Mouse (Mus musculus) stomach, embryonic 14.5 days (tissue): Measurements from ENCODE around the gene Fut7. TPM values are rescaled to one million over a fixed set of nuclear protein-coding genes. Genes with fewer than 3 reads are reported as not detected.

Source experiments
- ATAC-seq: fragments of 200-750 bp; cut with Nextera tagmentation; 2 replicates; pipeline ENCODE4 v1.8.0; 2017; ENCODE audit warnings: low read depth, moderate TSS enrichment; ENCODE audit not compliant: insufficient number of reproducible peaks, insufficient read depth, low FRiP score
- H3K27ac ChIP-seq: fragments of 300-500 bp; sonication (generic); 2 replicates; pipeline ENCODE4 v1.5.1; 2014; ENCODE audit warnings: mild to moderate bottlenecking, low read length, moderate library complexity, mixed read lengths
- H3K27me3 ChIP-seq: fragments of 300-500 bp; sonication (generic); 2 replicates; pipeline ENCODE4 v1.6.1; 2014; ENCODE audit warnings: low read length, control low read depth, mixed read lengths; ENCODE audit not compliant: control insufficient read depth, insufficient read depth
- H3K36me3 ChIP-seq: fragments of 300-500 bp; sonication (generic); 2 replicates; pipeline ENCODE4 v1.6.1; 2014; ENCODE audit warnings: mild to moderate bottlenecking, control low read depth, low read length, moderate library complexity, mixed read lengths; ENCODE audit not compliant: control insufficient read depth, insufficient read depth
- H3K4me1 ChIP-seq: fragments of 300-500 bp; sonication (generic); 2 replicates; pipeline ENCODE4 v1.6.1; 2014; ENCODE audit warnings: low read length, control low read depth, mixed read lengths; ENCODE audit not compliant: control insufficient read depth, insufficient read depth
- H3K4me2 ChIP-seq: fragments of 300-500 bp; sonication (generic); replicated peaks from 2 replicates; pipeline ENCODE4 v1.6.1; 2014; ENCODE audit warnings: low read depth, low read length, control low read depth
- H3K4me3 ChIP-seq: fragments of 300-500 bp; sonication (generic); 2 replicates; pipeline ENCODE4 v1.5.1; 2014; ENCODE audit warnings: low read depth, low read length, control low read depth
- H3K9ac ChIP-seq: fragments of 300-500 bp; sonication (generic); replicated peaks from 2 replicates; pipeline ENCODE4 v1.6.1; 2014; ENCODE audit warnings: low read depth, mild to moderate bottlenecking, control low read depth, low read length, moderate library complexity, mixed read lengths
- H3K9me3 ChIP-seq: fragments of 300-500 bp; sonication (generic); 2 replicates; pipeline ENCODE4 v1.6.1; 2016; ENCODE audit warnings: low read depth, low read length, control low read depth; ENCODE audit not compliant: control insufficient read depth
- WGBS: fragments of 180-500 bp; shearing (Covaris S2); extraction: QIAGEN DNeasy Blood & Tissue Kit; methylation state at CpG from one replicate; pipeline ENCODE4 v1.1.7; 2014; 5-methylcytosine and 5-hydroxymethylcytosine counted together
- microRNA-seq: library from miRNA; unstranded; fragments of <30 nt; microRNA quantifications from one replicate; pipeline ENCODE4, GENCODE M21; 2016
- polyA plus RNA-seq: library from polyadenylated mRNA; unstranded; fragments of >200 nt; fragmentation: Nextera tagmentation; extraction: Ambion mirVana; gene quantifications from 2 replicates; pipeline ENCODE4 v1.2.1, GENCODE M21; 2014

The Fut7 gene
- polyA plus RNA-seq, 1 experiment from 2014 or later, result 0.12 TPM

GRCm38 (mm10) chr2:25468962-25469915 is 46.2 kb downstream of the Fut7 start:
- Histone ChIP-seq H3K27ac (no peak overlapping the region), H3K4me2 (no peak overlapping the region), H3K27me3 (no peaks in the 10 kb centered on the region), H3K9me3 (no peaks in the 10 kb centered on the region), H3K36me3 (no peaks in the 10 kb centered on the region), H3K4me3 (no peak overlapping the region), H3K9ac (no peak overlapping the region), H3K4me1 (no peaks in the 10 kb centered on the region)
- ATAC-seq, result no peak
- 61% methylated on average over 10 of the region's 10 CpGs for whole genome bisulfite sequencing

- no peaks in the 10 kb centered on the region for H3K36me3 ChIP-seq
- no peaks in the 10 kb centered on the region for H3K4me1 ChIP-seq
- H3K9ac ChIP-seq, result no peak within 1 kb of the TSS
- no peak within 1 kb of the TSS for H3K4me3 ChIP-seq
- H3K27me3 ChIP-seq, result no peaks in the 10 kb centered on the region
- ATAC-seq, result no peak
- no peak within 1 kb of the TSS for H3K27ac ChIP-seq
- WGBS, result 45% methylated on average over 6 of the region's 6 CpGs
- no peak within 1 kb of the TSS for H3K4me2 ChIP-seq
- H3K9me3 ChIP-seq, result no peaks in the 10 kb centered on the region
These were observed 46.9 kb downstream of the Fut7 start, which contains the start of gene Ptgds for GRCm38 (mm10) chr2:25469969-25470368. Gene Ptgds, minus strand, starts transcription at chr2:25470046.

GRCm38 (mm10) chr2:25472550-25472949 is 49.5 kb downstream of the Fut7 start:
- no peak for ATAC-seq
- Histone ChIP-seq H3K4me1 (no peaks in the 10 kb centered on the region), H3K4me3 (no peak overlapping the region), H3K9me3 (no peaks in the 10 kb centered on the region), H3K36me3 (no peaks in the 10 kb centered on the region), H3K27me3 (no peaks in the 10 kb centered on the region), H3K9ac (no peak overlapping the region), H3K27ac (no peak overlapping the region), H3K4me2 (no peak overlapping the region)
- 83% methylated on average over 2 of the region's 2 CpGs for WGBS

Small RNA genes within 50 kb of the gene (microRNA-seq; reads per million reads assigned to microRNA genes)
- gene Mir3087, result not detected

Other genes starting within 250 kb of the Fut7 start
- 8.0 and 8.9 TPM in 2 replicates for gene Nrarp, start 242.5 kb upstream of the Fut7 start, polyA plus RNA-seq
- gene Tor4a, start 226.4 kb upstream of the Fut7 start, polyA plus RNA-seq, result 12.8 and 15.8 TPM in 2 replicates
- gene Nelfb, start 211.8 kb upstream of the Fut7 start, polyA plus RNA-seq, result 102 TPM in 2 replicates
- gene Stpg3, start 208.6 kb upstream of the Fut7 start, polyA plus RNA-seq, result not detected in 2 replicates
- not detected in 2 replicates for gene Fam166a, start 204.5 kb upstream of the Fut7 start, polyA plus RNA-seq
- gene Tubb4b, start 198.6 kb upstream of the Fut7 start, polyA plus RNA-seq, result 512 and 519 TPM in 2 replicates
- gene Slc34a3, start 188.9 kb upstream of the Fut7 start, polyA plus RNA-seq, result 0.14 TPM in 1 of 2 replicates, not detected in the other
- gene Rnf224, start 186.5 kb upstream of the Fut7 start, polyA plus RNA-seq, result not detected in 2 replicates
- gene Rnf208, start 181.0 kb upstream of the Fut7 start, polyA plus RNA-seq, result 10.9 and 11.9 TPM in 2 replicates
- gene Cysrt1, start 180.8 kb upstream of the Fut7 start, polyA plus RNA-seq, result 0.49 and 1.0 TPM in 2 replicates
- gene AL732309.1, start 176.4 kb upstream of the Fut7 start, polyA plus RNA-seq, result 5.9 and 8.5 TPM in 2 replicates
- 14.7 and 16.8 TPM in 2 replicates for gene Tmem203, start 167.8 kb upstream of the Fut7 start, polyA plus RNA-seq
- gene Tprn, start 160.6 kb upstream of the Fut7 start, polyA plus RNA-seq, result 6.2 and 8.5 TPM in 2 replicates
- gene Ssna1, start 150.8 kb upstream of the Fut7 start, polyA plus RNA-seq, result 241 and 246 TPM in 2 replicates
- gene Anapc2, start 150.8 kb upstream of the Fut7 start, polyA plus RNA-seq, result 108 and 116 TPM in 2 replicates
- not detected in 2 replicates for gene Tmem210, start 135.1 kb upstream of the Fut7 start, polyA plus RNA-seq
- gene Lrrc26, start 133.4 kb upstream of the Fut7 start, polyA plus RNA-seq, result 1.9 and 3.4 TPM in 2 replicates
- 1.8 and 3.2 TPM in 2 replicates for gene Grin1, start 104.1 kb upstream of the Fut7 start, polyA plus RNA-seq
- gene Man1b1, start 90.9 kb upstream of the Fut7 start, polyA plus RNA-seq, result 98.7 and 111 TPM in 2 replicates
- gene Dpp7, start 66.9 kb upstream of the Fut7 start, polyA plus RNA-seq, result 16.8 and 19.5 TPM in 2 replicates
- 21.9 and 27.2 TPM in 2 replicates for gene Uap1l1, start 57.6 kb upstream of the Fut7 start, polyA plus RNA-seq
- 31.3 and 36.4 TPM in 2 replicates for gene Sapcd2, start 50.9 kb upstream of the Fut7 start, polyA plus RNA-seq
- 8.0 and 9.0 TPM in 2 replicates for gene Entpd2, start 27.4 kb upstream of the Fut7 start, polyA plus RNA-seq
- gene Npdc1, start 23.9 kb upstream of the Fut7 start, polyA plus RNA-seq, result 48.3 and 53.7 TPM in 2 replicates
- gene Abca2, start 5.4 kb downstream of the Fut7 start, polyA plus RNA-seq, result 5.4 and 6.4 TPM in 2 replicates
- gene Clic3, start 33.6 kb downstream of the Fut7 start, polyA plus RNA-seq, result 7.2 and 9.0 TPM in 2 replicates
- 30.3 and 34.2 TPM in 2 replicates for gene Paxx, start 37.8 kb downstream of the Fut7 start, polyA plus RNA-seq
- gene Ptgds, start 46.8 kb downstream of the Fut7 start, polyA plus RNA-seq, result 5.3 and 6.4 TPM in 2 replicates
- not detected in 2 replicates for gene Lcn12, start 70.6 kb downstream of the Fut7 start, polyA plus RNA-seq
- gene Fbxw5, start 77.5 kb downstream of the Fut7 start, polyA plus RNA-seq, result 77.5 and 79.3 TPM in 2 replicates
- gene C8g, start 78.5 kb downstream of the Fut7 start, polyA plus RNA-seq, result 4.8 and 7.4 TPM in 2 replicates
- gene Traf2, start 123.7 kb downstream of the Fut7 start, polyA plus RNA-seq, result 30.5 and 33.2 TPM in 2 replicates
- gene Edf1, start 134.6 kb downstream of the Fut7 start, polyA plus RNA-seq, result 342 and 346 TPM in 2 replicates
- gene Mamdc4, start 151.6 kb downstream of the Fut7 start, polyA plus RNA-seq, result 3.6 and 5.5 TPM in 2 replicates
- 225 and 231 TPM in 2 replicates for gene Phpt1, start 152.0 kb downstream of the Fut7 start, polyA plus RNA-seq
- 0.70 and 1.3 TPM in 2 replicates for gene Ajm1, start 158.5 kb downstream of the Fut7 start, polyA plus RNA-seq
- gene Rabl6, start 185.3 kb downstream of the Fut7 start, polyA plus RNA-seq, result 67.2 and 69.0 TPM in 2 replicates
- 0.19 and 0.24 TPM in 2 replicates for gene Ccdc183, start 194.4 kb downstream of the Fut7 start, polyA plus RNA-seq
- 25.5 and 26.3 TPM in 2 replicates for gene Tmem141, start 198.7 kb downstream of the Fut7 start, polyA plus RNA-seq
- 0.98 and 1.4 TPM in 2 replicates for gene Fcna, start 204.8 kb downstream of the Fut7 start, polyA plus RNA-seq
- gene Lcn8, start 229.9 kb downstream of the Fut7 start, polyA plus RNA-seq, result not detected in 2 replicates
- not detected in 2 replicates for gene Lcn5, start 234.7 kb downstream of the Fut7 start, polyA plus RNA-seq